Mouse (Mus musculus) embryonic facial prominence, embryonic 15.5 days (tissue): ENCODE data around the gene Arhgap5. TPM values are rescaled to one million over a fixed set of nuclear protein-coding genes. Genes with fewer than 3 reads are reported as not detected.
A peak's percentile ranks its signal among the peaks of the same experiment; 100 is the strongest.

Experiments
- ATAC-seq: fragments of 200-750 bp; cut with Nextera tagmentation; 2 replicates; pipeline ENCODE4 v1.8.0; 2017; ENCODE audit warnings: low read depth, moderate TSS enrichment; ENCODE audit not compliant: insufficient number of reproducible peaks, low FRiP score, low TSS enrichment
- H3K27ac ChIP-seq: fragments of 300-500 bp; sonication (generic); replicated peaks from 2 replicates; pipeline ENCODE4 v1.5.1; 2015; ENCODE audit warnings: mild to moderate bottlenecking, inconsistent platforms
- H3K27me3 ChIP-seq: fragments of 300-500 bp; sonication (generic); 2 replicates; pipeline ENCODE4 v1.6.1; 2015; ENCODE audit warnings: inconsistent platforms
- H3K36me3 ChIP-seq: fragments of 300-500 bp; sonication (generic); 2 replicates; pipeline ENCODE4 v1.6.1; 2015; ENCODE audit warnings: mild to moderate bottlenecking, inconsistent platforms
- H3K4me1 ChIP-seq: fragments of 300-500 bp; sonication (generic); 2 replicates; pipeline ENCODE4 v1.6.1; 2015; ENCODE audit warnings: inconsistent platforms
- H3K4me2 ChIP-seq: fragments of 300-500 bp; sonication (generic); replicated peaks from 2 replicates; pipeline ENCODE4 v1.6.1; 2015; ENCODE audit warnings: mild to moderate bottlenecking, inconsistent platforms
- H3K4me3 ChIP-seq: fragments of 300-500 bp; sonication (generic); replicated peaks from 2 replicates; pipeline ENCODE4 v1.5.1; 2015; ENCODE audit warnings: mild to moderate bottlenecking, inconsistent platforms
- H3K9ac ChIP-seq: fragments of 300-500 bp; sonication (generic); 2 replicates; pipeline ENCODE4 v1.6.1; 2015; ENCODE audit warnings: inconsistent platforms
- H3K9me3 ChIP-seq: fragments of 300-500 bp; sonication (generic); replicated peaks from 2 replicates; pipeline ENCODE4 v1.6.1; 2016; ENCODE audit warnings: inconsistent platforms
- WGBS: fragments of 180-500 bp; shearing (Covaris S2); methylation state at CpG from one replicate; pipeline ENCODE4 v1.1.7; 2015; 5-methylcytosine and 5-hydroxymethylcytosine counted together
- polyA plus RNA-seq: library from polyadenylated mRNA; unstranded; fragments of >200 nt; fragmentation: Nextera tagmentation; extraction: Ambion mirVana; gene quantifications from 2 replicates; pipeline ENCODE4 v1.2.1, GENCODE M21; 2015

Arhgap5 gene
- polyA plus RNA-seq, 1 experiment from 2014 or later, result 41.6 TPM

GRCm38 (mm10) chr12:52488266-52488975 is 15.4 kb upstream of the Arhgap5 start:
- no peaks in the 10 kb centered on the region for H3K27me3 ChIP-seq
- H3K27ac ChIP-seq, result no peak overlapping the region
- no peak overlapping the region for H3K9ac ChIP-seq
- no peak overlapping the region for H3K4me3 ChIP-seq
- 51% methylated on average over 15 of the region's 15 CpGs for WGBS
- H3K4me2 ChIP-seq, result no peak overlapping the region
- H3K9me3 ChIP-seq, result no peaks in the 10 kb centered on the region
- H3K36me3 ChIP-seq, result no peaks in the 10 kb centered on the region
- H3K4me1 ChIP-seq, result 0 out of 2 replicates have a peak, but pooled peaks cover 3% of the 10 kb centered on the region
- ATAC-seq, result no peak

GRCm38 (mm10) chr12:52493281-52493681 is 10.5 kb upstream of the Arhgap5 start:
- Histone ChIP-seq H3K9me3 (no peaks in the 10 kb centered on the region), H3K4me3 (no peak overlapping the region), H3K27ac (peak overlapping the region; percentile 17; the same call in 1 of the 2 replicates), H3K27me3 (no peaks in the 10 kb centered on the region), H3K9ac (no peak overlapping the region), H3K36me3 (no peaks in the 10 kb centered on the region), H3K4me2 (no peak overlapping the region), H3K4me1 (0 out of 2 replicates have a peak, but pooled peaks cover 4% of the 10 kb centered on the region)
- WGBS, result 17% methylated on average over 6 of the region's 6 CpGs
- ATAC-seq, result no peak

- no peak overlapping the region for H3K4me2 ChIP-seq
- no peak overlapping the region for H3K27ac ChIP-seq
- no peak overlapping the region for H3K4me3 ChIP-seq
- no peaks in the 10 kb centered on the region for H3K9me3 ChIP-seq
- no peak overlapping the region for H3K9ac ChIP-seq
- H3K36me3 ChIP-seq, result no peaks in the 10 kb centered on the region
- WGBS, result 65% methylated on average over 3 of the region's 3 CpGs
- ATAC-seq, result no peak
- no peaks in the 10 kb centered on the region for H3K27me3 ChIP-seq
- H3K4me1 ChIP-seq, result 0 out of 2 replicates have a peak, but pooled peaks cover 4% of the 10 kb centered on the region
Measured at GRCm38 (mm10) chr12:52497209-52497608, 6.6 kb upstream of the Arhgap5 start.

- Histone ChIP-seq H3K36me3 (no peaks in the 10 kb centered on the region), H3K27me3 (no peaks in the 10 kb centered on the region), H3K4me1 (no peaks in the 10 kb centered on the region), H3K9ac (no peak overlapping the region), H3K27ac (no peak overlapping the region), H3K9me3 (no peaks in the 10 kb centered on the region), H3K4me2 (no peak overlapping the region), H3K4me3 (no peak overlapping the region)
- no peak for ATAC-seq
- WGBS, result 68% methylated on average over 8 of the region's 8 CpGs
Measured at GRCm38 (mm10) chr12:52500915-52501833, 2.6 kb upstream of the Arhgap5 start.

- no peak for ATAC-seq
- WGBS, result 51% methylated on average over 3 of the region's 3 CpGs
- Histone ChIP-seq H3K4me1 (no peaks in the 10 kb centered on the region), H3K4me3 (no peak overlapping the region), H3K4me2 (no peak overlapping the region), H3K36me3 (no peaks in the 10 kb centered on the region), H3K27me3 (no peaks in the 10 kb centered on the region), H3K9me3 (no peaks in the 10 kb centered on the region), H3K9ac (no peak overlapping the region), H3K27ac (no peak overlapping the region)
Measured at GRCm38 (mm10) chr12:52502161-52502560, 1.6 kb upstream of the Arhgap5 start.

- no peaks in the 10 kb centered on the region for H3K9me3 ChIP-seq
- no peaks in the 10 kb centered on the region for H3K36me3 ChIP-seq
- under 1% methylated on average over 13 of the region's 13 CpGs for WGBS
- no peaks in the 10 kb centered on the region for H3K4me1 ChIP-seq
- peak; percentile 9 for ATAC-seq
- peak overlapping the region; percentile 58 for H3K4me2 ChIP-seq
- H3K9ac ChIP-seq, result peak overlapping the region; percentile 65
- peak overlapping the region; percentile 99 for H3K4me3 ChIP-seq
- H3K27ac ChIP-seq, result peak overlapping the region; percentile 100
- no peaks in the 10 kb centered on the region for H3K27me3 ChIP-seq
Measured at GRCm38 (mm10) chr12:52503131-52503455, 679 bp upstream of the Arhgap5 start.

GRCm38 (mm10) chr12:52504331-52505181 is 784 bp downstream of the Arhgap5 start:
- peak overlapping the region; percentile 92 for H3K9ac ChIP-seq
- 0% methylated on average over 75 of the region's 78 CpGs for WGBS
- ATAC-seq, result peak; percentile 17

GRCm38 (mm10) chr12:52524699-52525098 is 20.9 kb downstream of the Arhgap5 start:
- Histone ChIP-seq H3K27me3 (no peaks in the 10 kb centered on the region), H3K9ac (no peak overlapping the region), H3K4me2 (no peak overlapping the region), H3K36me3 (no peaks in the 10 kb centered on the region), H3K27ac (no peak overlapping the region), H3K4me1 (no peaks in the 10 kb centered on the region), H3K4me3 (no peak overlapping the region), H3K9me3 (no peaks in the 10 kb centered on the region)
- 88% methylated on average over 2 of the region's 2 CpGs for WGBS
- ATAC-seq, result no peak

More at GRCm38 (mm10) chr12:52504331-52505181, 784 bp downstream of the Arhgap5 start:
- H3K4me3 ChIP-seq, result peak overlapping the region; percentile 99
- no peaks in the 10 kb centered on the region for H3K27me3 ChIP-seq
- H3K4me2 ChIP-seq, result peak overlapping the region; percentile 58
- H3K36me3 ChIP-seq, result no peaks in the 10 kb centered on the region
- H3K4me1 ChIP-seq, result no peaks in the 10 kb centered on the region
- peak overlapping the region; percentile 100 for H3K27ac ChIP-seq
- H3K9me3 ChIP-seq, result no peaks in the 10 kb centered on the region

- Histone ChIP-seq H3K27ac (no peak overlapping the region), H3K36me3 (no peaks in the 10 kb centered on the region), H3K4me3 (no peak overlapping the region), H3K4me2 (no peak overlapping the region), H3K9me3 (no peaks in the 10 kb centered on the region), H3K9ac (no peak overlapping the region), H3K27me3 (no peaks in the 10 kb centered on the region), H3K4me1 (no peaks in the 10 kb centered on the region)
- WGBS, result 83% methylated on average over 1 of the region's 1 CpGs
- no peak for ATAC-seq
Measured at GRCm38 (mm10) chr12:52525486-52525885, 21.7 kb downstream of the Arhgap5 start.

GRCm38 (mm10) chr12:52529740-52530139 is 26.0 kb downstream of the Arhgap5 start:
- no peak overlapping the region for H3K4me3 ChIP-seq
- ATAC-seq, result no peak
- WGBS, result 76% methylated on average over 3 of the region's 3 CpGs
- H3K27ac ChIP-seq, result no peak overlapping the region
- no peaks in the 10 kb centered on the region for H3K9me3 ChIP-seq
- H3K4me1 ChIP-seq, result no peaks in the 10 kb centered on the region
- no peaks in the 10 kb centered on the region for H3K27me3 ChIP-seq
- H3K9ac ChIP-seq, result no peak overlapping the region
- no peaks in the 10 kb centered on the region for H3K36me3 ChIP-seq
- H3K4me2 ChIP-seq, result no peak overlapping the region

GRCm38 (mm10) chr12:52541294-52541693 is 37.5 kb downstream of the Arhgap5 start:
- WGBS, result 70% methylated on average over 4 of the region's 4 CpGs
- H3K4me1 ChIP-seq, result no peaks in the 10 kb centered on the region
- H3K9ac ChIP-seq, result no peak overlapping the region
- no peak overlapping the region for H3K27ac ChIP-seq
- no peak overlapping the region for H3K4me2 ChIP-seq
- no peak for ATAC-seq
- no peaks in the 10 kb centered on the region for H3K9me3 ChIP-seq
- no peaks in the 10 kb centered on the region for H3K27me3 ChIP-seq
- H3K36me3 ChIP-seq, result peaks cover 3% of the 10 kb centered on the region; the same call in 1 of the 2 replicates
- no peak overlapping the region for H3K4me3 ChIP-seq
